Mouse (Mus musculus): ENCODE results near the gene Sptbn4. TPM values are rescaled to one million over a fixed set of nuclear protein-coding genes. Genes with fewer than 3 reads are reported as not detected.

The Sptbn4 gene
- polyA plus RNA-seq, 1 experiment from 2014 or later: 3.7 TPM

GRCm38 (mm10) chr7:27486102-27486769, 38.8 kb upstream of the Sptbn4 start:
- WGBS: 6% methylated on average over 13 of the region's 13 CpGs
- H3K27ac ChIP-seq (replicated peaks): peak overlapping the region; percentile 95
- peak; percentile 16 for ATAC-seq (ENCODE audit: low FRiP score)
- peaks cover 32% of the 10 kb centered on the region for H3K4me1 ChIP-seq
- peak overlapping the region; percentile 28; the same call in 1 of the 2 replicates for H3K9ac ChIP-seq (replicated peaks)
- H3K9me3 ChIP-seq (replicated peaks): no peaks in the 10 kb centered on the region
- H3K27me3 ChIP-seq (replicated peaks): no peaks in the 10 kb centered on the region
- H3K36me3 ChIP-seq: no peaks in the 10 kb centered on the region
- peak overlapping the region; percentile 78 for H3K4me3 ChIP-seq (replicated peaks)
- H3K4me2 ChIP-seq: peak overlapping the region; percentile 60

- no peak overlapping the region for H3K27ac ChIP-seq (replicated peaks)
- ATAC-seq (ENCODE audit: low FRiP score): no peak
- H3K4me1 ChIP-seq: peaks cover 25% of the 10 kb centered on the region
- H3K4me3 ChIP-seq (replicated peaks): no peak overlapping the region
- no peak overlapping the region for H3K4me2 ChIP-seq
- H3K27me3 ChIP-seq (replicated peaks): no peaks in the 10 kb centered on the region
- no peaks in the 10 kb centered on the region for H3K9me3 ChIP-seq (replicated peaks)
- no peaks in the 10 kb centered on the region for H3K36me3 ChIP-seq
- H3K9ac ChIP-seq (replicated peaks): no peak overlapping the region
- WGBS: 83% methylated on average over 4 of the region's 4 CpGs
Observed at GRCm38 (mm10) chr7:27483860-27484259, 36.4 kb upstream of the Sptbn4 start.

DNA sequence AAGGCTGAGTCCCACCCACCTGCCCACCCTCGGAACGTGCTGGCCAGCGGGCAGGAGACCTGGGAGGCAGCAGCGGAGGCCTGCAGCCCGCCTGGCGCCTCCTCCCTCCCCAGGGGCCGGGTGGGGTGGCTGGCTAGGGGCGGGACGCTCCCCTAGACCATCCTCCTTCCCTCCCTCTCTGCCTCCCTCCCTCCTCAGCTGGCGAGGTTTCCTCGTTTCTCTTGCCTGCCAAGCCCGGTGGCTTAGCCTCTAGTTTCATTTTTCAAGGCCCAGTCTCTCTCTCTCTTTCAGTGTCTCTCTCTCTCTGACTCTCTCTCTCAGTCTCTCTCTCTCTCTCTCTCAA, 34.1 kb upstream of the Sptbn4 start:
- H3K9ac ChIP-seq (replicated peaks): peak overlapping the region; percentile 38; the same call in 1 of the 2 replicates
- 0 out of 2 replicates have a peak, but pooled peaks cover 3% of the 10 kb centered on the region for H3K36me3 ChIP-seq
- H3K4me2 ChIP-seq: peak overlapping the region; percentile 65
- H3K9me3 ChIP-seq (replicated peaks): no peaks in the 10 kb centered on the region
- no peaks in the 10 kb centered on the region for H3K27me3 ChIP-seq (replicated peaks)
- peak overlapping the region; percentile 54; the same call in 1 of the 2 replicates for H3K27ac ChIP-seq (replicated peaks)
- peaks cover 13% of the 10 kb centered on the region for H3K4me1 ChIP-seq
- H3K4me3 ChIP-seq (replicated peaks): peak overlapping the region; percentile 30
- peak; percentile 62 for ATAC-seq (ENCODE audit: low FRiP score)
- WGBS: under 1% methylated on average over 12 of the region's 12 CpGs

GRCm38 (mm10) chr7:27480927-27481626, 33.6 kb upstream of the Sptbn4 start:
- Histone ChIP-seq H3K4me3 (replicated peaks) (peak overlapping the region; percentile 30), H3K27ac (replicated peaks) (peak overlapping the region; percentile 54; the same call in 1 of the 2 replicates), H3K9me3 (replicated peaks) (no peaks in the 10 kb centered on the region), H3K36me3 (0 out of 2 replicates have a peak, but pooled peaks cover 3% of the 10 kb centered on the region), H3K4me2 (peak overlapping the region; percentile 65), H3K27me3 (replicated peaks) (no peaks in the 10 kb centered on the region), H3K9ac (replicated peaks) (peak overlapping the region; percentile 38; the same call in 1 of the 2 replicates), H3K4me1 (peaks cover 8% of the 10 kb centered on the region)
- 11% methylated on average over 11 of the region's 11 CpGs for WGBS
- no peak for ATAC-seq (ENCODE audit: low FRiP score)

GRCm38 (mm10) chr7:27480506-27480905, 33.0 kb upstream of the Sptbn4 start:
- Histone ChIP-seq H3K4me1 (peaks cover 7% of the 10 kb centered on the region), H3K27ac (replicated peaks) (0 out of 2 replicates have a peak overlapping the region, but pooled peaks have one; percentile 29), H3K9ac (replicated peaks) (no peak overlapping the region; the same call in 1 of the 2 replicates), H3K4me2 (peak overlapping the region; percentile 65; the same call in 1 of the 2 replicates), H3K9me3 (replicated peaks) (no peaks in the 10 kb centered on the region), H3K27me3 (replicated peaks) (no peaks in the 10 kb centered on the region), H3K4me3 (replicated peaks) (no peak overlapping the region), H3K36me3 (0 out of 2 replicates have a peak, but pooled peaks cover 3% of the 10 kb centered on the region)
- ATAC-seq (ENCODE audit: low FRiP score): no peak
- 81% methylated on average over 3 of the region's 3 CpGs for WGBS

DNA sequence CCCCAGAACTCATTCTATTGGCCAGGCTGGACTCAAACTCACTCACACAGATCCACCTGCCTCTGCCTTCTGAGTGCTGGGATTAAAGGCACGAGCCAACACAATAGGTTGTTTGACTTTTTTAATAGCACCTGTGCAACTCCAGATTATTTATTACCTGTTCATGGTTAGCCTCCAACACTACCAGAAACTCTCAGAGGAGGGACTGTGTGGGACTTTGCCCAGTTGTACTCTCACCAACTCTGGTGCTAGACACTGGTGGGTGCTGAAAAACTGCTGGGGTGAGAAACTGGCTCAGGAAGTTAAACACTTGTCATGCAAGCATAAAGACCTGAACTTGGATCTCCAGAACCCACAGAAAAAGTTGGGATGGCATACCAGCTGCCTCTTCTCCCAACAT, 32.3 kb upstream of the Sptbn4 start:
- peaks cover 10% of the 10 kb centered on the region for H3K4me1 ChIP-seq
- ATAC-seq (ENCODE audit: low FRiP score): no peak
- 77% methylated on average over 1 of the region's 1 CpGs for WGBS
- H3K9ac ChIP-seq (replicated peaks): no peak overlapping the region
- H3K36me3 ChIP-seq: 0 out of 2 replicates have a peak, but pooled peaks cover 3% of the 10 kb centered on the region
- no peak overlapping the region for H3K27ac ChIP-seq (replicated peaks)
- no peak overlapping the region for H3K4me2 ChIP-seq
- H3K9me3 ChIP-seq (replicated peaks): no peaks in the 10 kb centered on the region
- H3K4me3 ChIP-seq (replicated peaks): no peak overlapping the region
- H3K27me3 ChIP-seq (replicated peaks): no peaks in the 10 kb centered on the region

- Histone ChIP-seq H3K4me2 (no peak overlapping the region), H3K9me3 (replicated peaks) (no peaks in the 10 kb centered on the region), H3K9ac (replicated peaks) (no peak overlapping the region), H3K36me3 (0 out of 2 replicates have a peak, but pooled peaks cover 3% of the 10 kb centered on the region), H3K27ac (replicated peaks) (no peak overlapping the region), H3K4me1 (peaks cover 15% of the 10 kb centered on the region), H3K4me3 (replicated peaks) (no peak overlapping the region), H3K27me3 (replicated peaks) (no peaks in the 10 kb centered on the region)
- 90% methylated on average over 7 of the region's 7 CpGs for WGBS
- ATAC-seq (ENCODE audit: low FRiP score): no peak
Observed at GRCm38 (mm10) chr7:27478561-27478960, 31.1 kb upstream of the Sptbn4 start.

DNA sequence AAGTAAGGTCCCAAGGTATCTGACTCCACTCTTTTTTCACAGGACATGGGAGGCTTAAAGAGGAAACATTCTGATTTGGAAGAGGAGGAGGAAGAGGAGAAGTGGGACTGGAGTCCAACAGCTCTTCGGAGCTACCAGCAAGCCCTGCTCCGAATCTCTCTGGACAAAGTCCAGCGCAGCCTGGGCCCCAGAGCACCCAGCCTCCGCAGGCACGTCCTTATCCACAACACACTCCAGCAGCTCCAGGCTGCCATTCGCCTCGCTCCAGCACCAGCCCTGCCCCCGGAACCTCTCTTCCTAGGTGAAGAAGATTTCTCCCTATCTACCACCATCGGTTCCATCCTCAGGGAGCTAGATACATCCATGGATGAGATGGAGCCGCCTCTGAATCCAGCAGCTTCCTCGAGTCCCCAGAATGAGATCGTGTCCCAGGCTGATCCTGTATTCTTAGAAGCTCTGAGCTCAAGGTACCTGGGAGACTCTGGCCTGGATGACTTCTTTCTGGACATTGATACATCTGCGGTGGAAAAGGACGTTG, 28.7 kb upstream of the Sptbn4 start:
- no peak for ATAC-seq (ENCODE audit: low FRiP score)
- 0 out of 2 replicates have a peak, but pooled peaks cover 3% of the 10 kb centered on the region for H3K36me3 ChIP-seq
- no peaks in the 10 kb centered on the region for H3K27me3 ChIP-seq (replicated peaks)
- no peaks in the 10 kb centered on the region for H3K9me3 ChIP-seq (replicated peaks)
- whole genome bisulfite sequencing: 96% methylated on average over 14 of the region's 14 CpGs
- no peak overlapping the region for H3K9ac ChIP-seq (replicated peaks)
- no peak overlapping the region for H3K4me2 ChIP-seq
- peaks cover 15% of the 10 kb centered on the region for H3K4me1 ChIP-seq
- no peak overlapping the region for H3K4me3 ChIP-seq (replicated peaks)
- H3K27ac ChIP-seq (replicated peaks): no peak overlapping the region

GRCm38 (mm10) chr7:27475596-27475995, 28.1 kb upstream of the Sptbn4 start:
- Histone ChIP-seq H3K27ac (replicated peaks) (no peak overlapping the region), H3K27me3 (replicated peaks) (no peaks in the 10 kb centered on the region), H3K4me1 (peaks cover 14% of the 10 kb centered on the region; the same call in 1 of the 2 replicates), H3K4me2 (peak overlapping the region; percentile 66; the same call in 1 of the 2 replicates), H3K9me3 (replicated peaks) (no peaks in the 10 kb centered on the region), H3K9ac (replicated peaks) (no peak overlapping the region), H3K4me3 (replicated peaks) (no peak overlapping the region), H3K36me3 (0 out of 2 replicates have a peak, but pooled peaks cover 3% of the 10 kb centered on the region)
- no peak for ATAC-seq (ENCODE audit: low FRiP score)
- WGBS: 98% methylated on average over 2 of the region's 2 CpGs

DNA sequence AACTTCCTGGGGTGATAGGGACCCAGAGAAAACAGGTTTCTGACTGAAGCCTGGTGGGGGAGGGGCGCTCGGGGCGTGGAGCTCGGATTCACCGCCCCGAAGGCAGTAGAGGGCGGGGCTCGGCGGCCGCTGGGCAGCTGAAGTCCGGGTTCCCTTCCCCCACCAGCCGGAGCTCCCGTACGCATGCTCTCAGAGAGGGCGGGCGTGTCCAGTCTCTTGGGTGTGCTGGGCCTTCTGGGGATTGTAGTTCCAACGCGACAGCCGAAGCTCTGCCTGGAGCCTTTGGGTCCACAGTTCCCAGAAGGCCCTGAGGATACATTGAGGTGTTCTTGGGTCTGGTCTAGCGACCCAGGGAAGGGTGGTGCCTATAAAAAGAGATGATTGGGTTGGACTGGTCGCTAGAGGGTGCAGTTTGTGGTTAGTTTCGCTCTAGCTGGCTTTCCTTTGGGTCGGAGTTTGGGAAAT, 27.0 kb upstream of the Sptbn4 start:
- H3K27ac ChIP-seq (replicated peaks): peak overlapping the region; percentile 86
- peak overlapping the region; percentile 43 for H3K9ac ChIP-seq (replicated peaks)
- peak overlapping the region; percentile 61 for H3K4me3 ChIP-seq (replicated peaks)
- peaks cover 14% of the 10 kb centered on the region; the same call in 1 of the 2 replicates for H3K4me1 ChIP-seq
- H3K36me3 ChIP-seq: 0 out of 2 replicates have a peak, but pooled peaks cover 3% of the 10 kb centered on the region
- no peaks in the 10 kb centered on the region for H3K27me3 ChIP-seq (replicated peaks)
- H3K9me3 ChIP-seq (replicated peaks): no peaks in the 10 kb centered on the region
- H3K4me2 ChIP-seq: peak overlapping the region; percentile 66
- 2% methylated on average over 23 of the region's 23 CpGs for WGBS
- peak; percentile 88 for ATAC-seq (ENCODE audit: low FRiP score)

DNA sequence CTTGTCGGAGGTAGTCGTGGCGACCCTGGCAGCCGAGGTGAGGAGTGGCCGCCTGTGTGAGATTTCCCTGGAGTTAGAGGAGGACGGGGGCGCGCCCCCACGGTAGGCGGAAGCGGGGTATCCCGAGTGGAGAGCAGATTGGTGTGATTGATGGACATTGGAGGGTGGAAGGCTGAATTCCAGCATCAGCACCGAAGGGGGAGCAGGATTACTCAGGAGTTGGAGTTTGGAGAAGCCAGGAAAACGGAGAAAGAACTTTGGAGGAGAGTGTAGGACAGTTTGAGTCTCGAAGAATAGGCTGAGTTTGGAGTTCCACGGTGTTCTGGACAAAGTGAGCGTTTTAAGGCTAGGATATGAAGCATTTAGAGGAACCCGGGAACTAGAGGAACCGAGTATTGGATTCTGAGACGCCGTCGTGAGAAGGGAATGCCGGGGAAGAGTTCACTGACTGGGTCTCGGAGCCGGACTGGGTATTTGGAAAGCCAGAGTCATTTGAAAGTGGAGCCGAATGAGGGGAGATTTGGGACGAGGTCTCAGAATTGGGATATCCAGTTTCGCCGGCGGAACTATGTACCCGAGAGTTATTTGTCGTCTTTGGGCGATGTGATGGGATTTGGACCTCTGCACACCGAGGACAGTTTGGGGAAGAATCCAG, 26.5 kb upstream of the Sptbn4 start:
- Histone ChIP-seq H3K4me2 (peak overlapping the region; percentile 66), H3K36me3 (0 out of 2 replicates have a peak, but pooled peaks cover 3% of the 10 kb centered on the region), H3K9me3 (replicated peaks) (no peaks in the 10 kb centered on the region), H3K4me3 (replicated peaks) (peak overlapping the region; percentile 61), H3K9ac (replicated peaks) (peak overlapping the region; percentile 43), H3K27me3 (replicated peaks) (no peaks in the 10 kb centered on the region), H3K27ac (replicated peaks) (peak overlapping the region; percentile 86), H3K4me1 (peaks cover 14% of the 10 kb centered on the region; the same call in 1 of the 2 replicates)
- under 1% methylated on average over 34 of the region's 34 CpGs for WGBS
- ATAC-seq (ENCODE audit: low FRiP score): peak; percentile 0

All from neural tube, embryonic 15.5 days (tissue).